Mouse (Mus musculus): ENCODE results near the gene Rpl35.
A peak's percentile ranks its signal among the peaks of the same experiment; 100 is the strongest.

Gene Rpl35

DNA sequence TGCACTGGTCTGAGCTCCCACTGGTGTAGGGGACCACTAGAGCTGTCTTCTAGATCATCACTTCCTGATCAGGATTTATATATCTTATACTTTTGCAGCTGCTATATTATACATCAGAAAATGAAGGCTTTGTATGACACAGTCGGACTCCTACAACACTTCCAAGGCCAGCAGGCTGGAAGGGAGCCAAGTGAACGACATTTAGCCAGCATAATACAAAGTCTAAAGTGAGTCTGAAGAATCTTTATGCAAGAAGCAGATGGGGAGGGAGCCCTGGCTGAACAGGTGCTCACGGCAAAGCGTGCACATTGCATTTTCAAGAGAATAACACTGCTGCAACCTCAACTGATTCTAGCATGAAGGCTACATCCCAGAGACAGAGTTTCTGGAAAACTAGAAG, 13.0 kb downstream of the Rpl35 start:
- peak; percentile 70 for DNase-seq

DNA sequence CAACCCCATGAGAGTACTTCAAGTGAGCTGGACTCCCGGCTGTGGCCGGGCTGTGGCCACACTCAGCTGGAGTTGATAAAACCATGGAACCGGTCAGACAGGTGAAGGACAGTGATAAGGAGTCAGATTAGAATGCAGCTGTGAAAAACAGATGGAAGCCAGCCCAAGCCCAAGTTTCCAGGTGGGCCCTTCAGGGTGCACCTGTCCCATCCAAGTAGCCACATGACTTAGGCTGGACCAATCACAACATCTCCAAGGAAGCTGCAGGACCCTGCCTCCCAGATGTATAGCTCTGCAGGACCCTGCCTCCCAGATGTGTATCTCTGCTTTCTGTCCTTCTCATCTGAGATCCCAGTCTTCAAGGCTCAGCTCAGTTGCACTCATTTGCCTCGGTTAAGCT, 13.4 kb downstream of the Rpl35 start:
- DNase-seq: no peak

- no peak for DNase-seq
These were observed 16.5 kb downstream of the Rpl35 start for GRCm38 (mm10) chr2:38988929-38989328.

- DNase-seq: no peak
These were observed 17.5 kb downstream of the Rpl35 start for GRCm38 (mm10) chr2:38987803-38988510.

- no peak for DNase-seq
These were observed 18.1 kb downstream of the Rpl35 start for GRCm38 (mm10) chr2:38987371-38987770.

DNA sequence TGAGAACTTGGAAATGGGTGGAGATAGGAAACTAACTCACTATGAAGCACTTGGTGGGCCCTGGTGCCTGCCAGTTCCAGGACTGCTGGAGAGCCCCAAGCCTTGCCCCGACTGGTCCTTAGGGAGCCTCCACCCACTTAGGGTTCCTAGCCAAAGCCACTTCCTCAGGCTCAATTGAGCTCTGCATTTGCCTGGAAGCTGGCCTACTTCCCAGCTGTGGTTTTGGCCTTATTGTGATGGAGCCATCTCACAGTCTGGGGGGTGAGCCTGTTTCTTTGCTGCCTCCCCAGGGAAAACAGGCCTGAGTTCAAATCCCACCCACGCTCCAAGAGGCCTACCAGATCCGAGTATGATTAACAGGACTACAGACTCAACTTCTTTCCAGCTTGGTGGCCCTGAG, 18.8 kb downstream of the Rpl35 start:
- peak; percentile 77 for DNase-seq

GRCm38 (mm10) chr2:38983456-38983855, 22.0 kb downstream of the Rpl35 start:
- DNase-seq: no peak

DNA sequence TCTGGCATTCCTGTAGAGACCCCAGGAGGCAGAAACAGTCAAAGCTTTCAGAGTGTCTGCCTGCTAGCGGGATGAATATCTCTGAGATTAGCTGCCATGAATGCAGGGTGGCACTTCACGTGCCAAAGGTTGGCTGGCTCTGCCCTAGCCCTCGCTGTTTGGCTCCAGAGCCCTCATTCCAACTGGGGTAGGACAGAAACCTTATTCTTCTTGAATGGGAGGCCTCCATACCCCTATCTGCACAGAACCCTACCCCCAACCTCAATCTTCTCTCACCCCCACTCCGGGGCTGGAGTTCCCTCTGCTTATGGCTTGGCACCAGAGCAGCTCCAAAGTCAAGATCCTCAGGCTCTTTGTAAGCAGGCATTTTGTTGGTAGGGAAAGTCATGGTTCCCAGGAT, 27.6 kb downstream of the Rpl35 start:
- DNase-seq: no peak

- no peak for DNase-seq
These were observed 29.3 kb downstream of the Rpl35 start for GRCm38 (mm10) chr2:38975941-38976805.

GRCm38 (mm10) chr2:38975181-38975580, 30.2 kb downstream of the Rpl35 start:
- DNase-seq: no peak

- DNase-seq: no peak
These were observed 31.3 kb downstream of the Rpl35 start for GRCm38 (mm10) chr2:38974171-38974570.

DNA sequence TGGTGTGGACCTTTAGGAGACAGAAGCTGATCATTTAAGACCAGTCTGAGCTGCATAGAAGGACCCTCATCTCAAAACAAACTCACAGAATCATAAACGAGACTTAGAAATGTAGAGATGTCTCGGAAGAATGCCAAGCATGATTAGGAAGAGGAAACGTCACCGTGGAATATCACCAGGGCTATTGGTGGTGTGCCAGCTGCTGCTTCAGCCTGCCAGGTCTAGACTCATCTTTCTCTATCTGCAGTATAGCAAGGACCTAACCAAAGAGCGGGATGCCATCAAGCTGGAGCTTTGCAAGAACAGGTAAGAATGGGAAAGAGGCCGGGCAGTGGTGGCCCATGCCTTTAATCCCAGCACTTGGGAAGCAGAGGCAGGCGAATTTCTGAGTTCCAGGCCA, 31.7 kb downstream of the Rpl35 start:
- DNase-seq: peak; percentile 55

DNA sequence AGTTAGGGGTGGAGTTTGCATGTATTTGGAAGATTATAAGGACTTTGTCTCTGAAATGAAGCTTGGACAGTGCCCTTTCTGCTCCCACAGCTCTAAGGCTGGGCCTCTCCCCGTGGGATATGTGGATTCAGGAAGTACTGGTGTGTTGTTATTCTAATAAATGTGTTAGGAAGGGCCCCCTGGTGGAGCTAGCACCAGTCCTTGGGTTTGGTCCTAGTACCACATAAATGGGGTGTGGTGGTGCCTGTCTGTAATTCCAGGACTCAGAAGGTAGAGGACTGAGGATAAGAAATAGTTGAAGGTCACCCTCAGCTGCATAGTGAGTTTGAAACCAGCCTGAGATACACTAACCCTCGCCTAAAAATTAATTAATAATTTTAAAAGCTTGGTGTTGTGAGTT, 32.2 kb downstream of the Rpl35 start:
- no peak for DNase-seq

GRCm38 (mm10) chr2:38970057-38970456, 35.4 kb downstream of the Rpl35 start:
- no peak for DNase-seq

DNA sequence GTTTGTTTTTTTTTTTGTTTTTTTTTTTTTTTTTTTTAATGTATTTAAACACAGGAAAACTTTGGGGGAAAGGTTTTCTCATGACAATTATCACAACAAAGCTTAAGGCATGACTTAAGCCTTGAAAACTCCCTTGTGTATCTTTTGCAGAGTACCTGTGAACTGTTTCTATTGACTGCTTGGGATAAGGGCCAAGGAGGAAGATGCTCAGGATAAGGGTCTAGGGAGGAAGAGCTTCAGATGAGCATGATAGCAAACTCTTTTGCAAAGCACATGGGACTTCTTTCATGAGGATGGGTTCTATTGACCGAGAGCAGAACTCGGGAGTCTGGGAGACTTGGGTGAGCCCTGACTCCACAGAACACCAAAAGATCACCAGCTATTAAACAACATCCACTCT, 35.8 kb downstream of the Rpl35 start:
- no peak for DNase-seq

GRCm38 (mm10) chr2:38964198-38964597, 41.2 kb downstream of the Rpl35 start:
- no peak for DNase-seq

DNA sequence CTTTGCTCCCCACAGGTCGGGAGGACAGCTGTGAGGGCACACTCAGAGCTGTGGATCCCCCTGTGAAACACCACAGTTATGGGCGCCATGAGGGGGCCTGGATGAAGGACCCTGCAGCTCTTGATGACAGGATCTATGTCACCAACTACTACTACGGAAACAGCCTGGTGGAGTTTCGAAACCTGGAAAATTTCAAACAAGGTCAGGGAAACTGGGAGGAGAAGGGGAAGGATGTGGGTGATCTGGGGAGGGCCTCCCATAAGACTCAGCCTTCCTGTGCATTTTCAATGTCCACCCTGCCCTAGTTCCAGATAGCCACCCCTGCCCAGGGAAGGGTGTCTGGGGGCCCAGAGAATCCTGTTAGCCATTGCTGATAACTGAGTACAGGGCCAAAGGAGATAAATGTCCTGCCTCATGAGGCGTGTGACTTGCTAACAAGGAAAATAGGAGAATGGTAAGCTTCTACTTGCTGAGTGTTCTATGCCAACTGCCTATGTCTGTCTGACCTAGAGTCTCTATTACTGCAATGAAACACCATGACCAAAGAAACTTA, 47.7 kb downstream of the Rpl35 start:
- no peak for DNase-seq

DNA sequence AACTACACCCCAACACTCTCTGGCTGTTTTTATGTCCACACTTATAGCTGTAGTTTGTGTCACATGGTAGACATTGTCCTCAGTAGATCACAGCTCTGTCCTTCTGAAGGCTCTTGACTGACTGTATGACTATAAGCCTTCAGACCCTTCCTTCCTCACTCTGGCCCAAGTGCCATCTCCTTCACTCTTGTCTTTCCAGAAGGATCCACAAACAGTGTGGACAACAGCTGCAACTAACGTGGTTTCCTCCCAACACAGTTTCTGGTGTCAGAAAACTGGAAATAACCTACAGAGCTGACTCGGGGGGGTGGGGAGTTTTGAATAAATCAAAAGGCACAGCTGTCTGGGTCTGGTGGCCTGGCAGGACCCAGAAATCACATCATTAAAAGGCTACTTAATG, 49.4 kb downstream of the Rpl35 start:
- no peak for DNase-seq

DNA sequence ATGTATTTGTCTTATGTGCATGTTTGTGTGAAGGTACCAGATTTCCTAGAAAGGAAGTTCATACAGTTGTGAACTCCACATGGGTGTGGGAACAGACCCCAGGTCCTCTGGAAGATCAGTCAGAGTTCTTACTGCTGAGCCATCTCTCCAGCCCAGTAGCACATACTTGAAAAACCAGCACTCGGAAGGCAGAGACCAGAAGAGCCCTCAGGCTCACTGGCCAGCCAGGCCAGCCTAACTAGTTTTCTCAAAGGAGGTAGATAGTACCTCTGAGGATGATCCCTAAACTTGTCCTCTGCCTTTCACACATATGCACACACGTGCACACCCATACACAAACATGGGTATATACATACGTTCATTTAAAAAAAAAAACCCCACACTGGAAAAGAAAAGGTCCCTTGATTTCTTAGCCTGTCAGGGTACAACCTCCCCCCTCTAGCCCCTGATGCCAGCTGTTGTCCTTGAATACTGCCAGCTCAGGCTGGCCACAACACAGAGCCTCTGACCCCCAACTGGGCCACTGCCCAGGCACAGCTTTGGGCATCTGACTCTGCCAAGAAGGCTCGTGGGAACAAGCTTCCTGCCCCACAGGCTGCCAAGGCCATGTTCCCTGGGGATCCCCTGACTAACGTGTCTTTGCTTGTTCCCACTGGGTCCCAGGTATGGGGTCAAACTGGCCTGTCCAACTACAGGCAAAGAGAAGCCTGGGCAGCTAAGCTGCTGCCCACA, 52.1 kb downstream of the Rpl35 start:
- DNase-seq: peak; percentile 33

All from kidney, postnatal 10 days (tissue).